Mouse (Mus musculus) spleen, adult 2 months (tissue): Measurements from ENCODE around the gene Cdh24.

Experiments used
- CTCF ChIP-seq: fragments of 200-500 bp; IDR thresholded peaks from 2 replicates; pipeline ENCODE4 v1.5.1; 2011; ENCODE audit warnings: mild to moderate bottlenecking, inconsistent platforms; ENCODE audit not compliant: insufficient read depth, insufficient read length, insufficient replicate concordance; ENCODE audit errors: extremely low read depth
- POLR2A ChIP-seq: fragments of 200-500 bp; IDR thresholded peaks from 2 replicates; pipeline ENCODE4 v1.6.1; 2011; ENCODE audit warnings: low read depth, low read length, inconsistent platforms

- TF ChIP-seq POLR2A (no peak), CTCF (no peak)
Observed at GRCm38 (mm10) chr14:54602613-54603012, 38.6 kb downstream of the Cdh24 start.
